ENCODE assay signal across 8 mouse cellular contexts in genomic region chr1:57406187-57407151, GRCm38 (mm10). TPM values are rescaled to one million over a fixed set of nuclear protein-coding genes. Genes with fewer than 3 reads are reported as not detected.
DNase-seq lines count a peak whose midpoint lies in the region; ATAC-seq and TF ChIP-seq lines count a peak whose summit lies in the region.

Gene Maip1 (plus strand): TSS chr1:57406328.
Gene Tyw5 (minus strand): TSS chr1:57407101.

- H3K9ac ChIP-seq in embryonic facial prominence, embryonic 11.5 days (replicated peaks; ENCODE audit: low read length), result peak within 1 kb of the TSS; percentile 94
- peak within 1 kb of the TSS; percentile 90 for H3K9ac ChIP-seq in limb, embryonic 12.5 days (replicated peaks)
- H3K9ac ChIP-seq in midbrain, embryonic 14.5 days (replicated peaks; ENCODE audit: low read length), result peak within 1 kb of the TSS; percentile 91

- H3K27me3 ChIP-seq in embryonic facial prominence, embryonic 11.5 days (ENCODE audit: control insufficient read depth, insufficient read depth, low read length), result no peaks in the 10 kb centered on the region
- no peaks in the 10 kb centered on the region for H3K27me3 ChIP-seq in kidney, adult 2 months (replicated peaks; ENCODE audit: control insufficient read depth, insufficient read depth, low read length)
- H3K27me3 ChIP-seq in limb, embryonic 12.5 days, result no peaks in the 10 kb centered on the region
- H3K27me3 ChIP-seq in midbrain, embryonic 14.5 days (ENCODE audit: control insufficient read depth, insufficient read depth, low read length), result no peaks in the 10 kb centered on the region

- H3K4me1 ChIP-seq in embryonic facial prominence, embryonic 11.5 days (ENCODE audit: control insufficient read depth, insufficient read depth, low read length), result no peaks in the 10 kb centered on the region
- H3K4me1 ChIP-seq in kidney, adult 2 months (ENCODE audit: control insufficient read depth, insufficient read depth, low read length), result peaks cover 6% of the 10 kb centered on the region; the same call in 1 of the 2 replicates
- peaks cover 20% of the 10 kb centered on the region for H3K4me1 ChIP-seq in limb, embryonic 12.5 days (replicated peaks)
- H3K4me1 ChIP-seq in midbrain, embryonic 14.5 days (ENCODE audit: control insufficient read depth, insufficient read depth, low read length), result peaks cover 26% of the 10 kb centered on the region

- H3K4me2 ChIP-seq in embryonic facial prominence, embryonic 11.5 days (ENCODE audit: low read depth, low read length), result peak within 1 kb of the TSS; percentile 76
- peak within 1 kb of the TSS; percentile 78 for H3K4me2 ChIP-seq in limb, embryonic 12.5 days
- H3K4me2 ChIP-seq in midbrain, embryonic 14.5 days (ENCODE audit: low read length), result peak within 1 kb of the TSS; percentile 63

- ATAC-seq in embryonic facial prominence, embryonic 11.5 days (replicated peaks; ENCODE audit: insufficient number of reproducible peaks, low FRiP score, low TSS enrichment, low read depth), result peak; percentile 94
- ATAC-seq in limb, embryonic 12.5 days (ENCODE audit: insufficient number of reproducible peaks, insufficient read depth, low FRiP score, low TSS enrichment, low read depth), result peak; percentile 80
- peak; percentile 93 for ATAC-seq in midbrain, embryonic 14.5 days (ENCODE audit: low FRiP score, low TSS enrichment)

- TF ChIP-seq POLR2A in kidney, adult 2 months (IDR thresholded peaks at IDR 0.05; ENCODE audit: low read depth, low read length), result peak; percentile 40

- peak within 1 kb of the TSS; percentile 80 for H3K4me3 ChIP-seq in embryonic facial prominence, embryonic 11.5 days (ENCODE audit: low read depth, low read length)
- peak within 1 kb of the TSS; percentile 85 for H3K4me3 ChIP-seq in kidney, adult 2 months (ENCODE audit: insufficient read depth, low read depth, low read length)
- peak within 1 kb of the TSS; percentile 84 for H3K4me3 ChIP-seq in limb, embryonic 12.5 days (replicated peaks)
- peak within 1 kb of the TSS; percentile 80 for H3K4me3 ChIP-seq in midbrain, embryonic 14.5 days (replicated peaks; ENCODE audit: low read depth, low read length)

- H3K36me3 ChIP-seq in embryonic facial prominence, embryonic 11.5 days (replicated peaks; ENCODE audit: control insufficient read depth, insufficient read depth, low read depth, low read length), result no peaks in the 10 kb centered on the region
- H3K36me3 ChIP-seq in kidney, adult 2 months (ENCODE audit: control insufficient read depth, insufficient read depth, low read length), result no peaks in the 10 kb centered on the region
- peaks cover 11% of the 10 kb centered on the region; the same call in 1 of the 2 replicates for H3K36me3 ChIP-seq in limb, embryonic 12.5 days
- H3K36me3 ChIP-seq in midbrain, embryonic 14.5 days (ENCODE audit: control insufficient read depth, insufficient read depth, low read length), result no peaks in the 10 kb centered on the region

- TF ChIP-seq CTCF in kidney, adult 2 months (conservative IDR thresholded peaks at IDR 0.05; ENCODE audit: insufficient read depth, insufficient read length, low read depth, low read length), result no peak

- no peaks in the 10 kb centered on the region for H3K9me3 ChIP-seq in embryonic facial prominence, embryonic 11.5 days (replicated peaks; ENCODE audit: control insufficient read depth, low read length)
- H3K9me3 ChIP-seq in limb, embryonic 12.5 days, result no peaks in the 10 kb centered on the region
- no peaks in the 10 kb centered on the region for H3K9me3 ChIP-seq in midbrain, embryonic 14.5 days (ENCODE audit: control insufficient read depth, low read length)

- peak within 1 kb of the TSS; percentile 92 for H3K27ac ChIP-seq in embryonic facial prominence, embryonic 11.5 days (replicated peaks; ENCODE audit: low read depth, low read length)
- peak within 1 kb of the TSS; percentile 94 for H3K27ac ChIP-seq in kidney, adult 2 months (ENCODE audit: insufficient read depth, low read depth, low read length)
- H3K27ac ChIP-seq in limb, embryonic 12.5 days, result peak within 1 kb of the TSS; percentile 96
- H3K27ac ChIP-seq in midbrain, embryonic 14.5 days (replicated peaks; ENCODE audit: low read depth, low read length), result peak within 1 kb of the TSS; percentile 89

- DNase-seq in 3134 (ENCODE audit: extremely low read depth, insufficient read length, low spot score), result peak; percentile 89
- DNase-seq in adrenal gland, postnatal 25 days, result peak; percentile 75
- DNase-seq in embryonic facial prominence, embryonic 11.5 days (ENCODE audit: low spot score), result peak; percentile 79
- peak; percentile 84 to 91 for DNase-seq in heart, adult 18-20 months
- peak; percentile 89 for DNase-seq in kidney, adult 2 months
- peak; percentile 89 for DNase-seq in midbrain, embryonic 14.5 days
- DNase-seq in spleen, adult 12 weeks (ENCODE audit: low spot score), result peak; percentile 75

- 0% methylated on average over 72 of the region's 72 CpGs for WGBS in embryonic facial prominence, embryonic 11.5 days
- WGBS in kidney, adult 2 months, result under 1% methylated on average over 72 of the region's 72 CpGs
- WGBS in limb, embryonic 12.5 days, result under 1% methylated on average over 72 of the region's 72 CpGs
- under 1% methylated on average over 72 of the region's 72 CpGs for WGBS in midbrain, embryonic 14.5 days

RNA-seq across cellular contexts. Expression of gene Maip1, which starts in this region (rescaled TPM):
- total RNA-seq in adrenal gland, postnatal 25 days (2021), result 10.8 and 12.4 TPM in 2 replicates
- polyA plus RNA-seq in embryonic facial prominence, embryonic 11.5 days (2014; fragmentation: Nextera tagmentation; extraction: Ambion mirVana), result 19.4 and 21.1 TPM in 2 replicates
- total RNA-seq in heart, adult 18-20 months (2021), result 10 to 100 TPM; 10.3 to 11.3 TPM
- 6.0 and 7.3 TPM in 2 replicates for polyA plus RNA-seq in kidney, adult 2 months (2012; rRNA removed)
- 20.4 and 20.7 TPM in 2 replicates for polyA plus RNA-seq in limb, embryonic 12.5 days (2016; fragmentation: Nextera tagmentation; extraction: Ambion mirVana)
- polyA plus RNA-seq in midbrain, embryonic 14.5 days (2014; fragmentation: Nextera tagmentation; extraction: Ambion mirVana), result 16.1 and 17.5 TPM in 2 replicates

RNA-seq across cellular contexts. Expression of gene Tyw5, which starts in this region (rescaled TPM):
- 14.6 and 15.9 TPM in 2 replicates for total RNA-seq in adrenal gland, postnatal 25 days (2021)
- 27.0 and 29.1 TPM in 2 replicates for polyA plus RNA-seq in embryonic facial prominence, embryonic 11.5 days (2014; fragmentation: Nextera tagmentation; extraction: Ambion mirVana)
- total RNA-seq in heart, adult 18-20 months (2021), result 1 to 10 TPM; 5.1 to 5.8 TPM
- 4.6 TPM in 2 replicates for polyA plus RNA-seq in kidney, adult 2 months (2012; rRNA removed)
- 30.5 and 33.2 TPM in 2 replicates for polyA plus RNA-seq in limb, embryonic 12.5 days (2016; fragmentation: Nextera tagmentation; extraction: Ambion mirVana)
- polyA plus RNA-seq in midbrain, embryonic 14.5 days (2014; fragmentation: Nextera tagmentation; extraction: Ambion mirVana), result 19.8 and 23.8 TPM in 2 replicates

Comparison
In these comparisons a context has a peak if more than half of its experiments do, and no peak if none do; other contexts are left out.
1. Peak in every context shown above with its lines: DNase-seq, ATAC-seq, H3K4me3 ChIP-seq and H3K27ac ChIP-seq.